Mouse (Mus musculus): ENCODE measurements around the gene Tmem259. TPM values are rescaled to one million over a fixed set of nuclear protein-coding genes. Genes with fewer than 3 reads are reported as not detected.
A peak's percentile ranks its signal among the peaks of the same experiment; 100 is the strongest.

Gene Tmem259
- total and polyA plus RNA-seq, 3 experiments: 62.0 to 150 TPM; not detected in 1

DNA sequence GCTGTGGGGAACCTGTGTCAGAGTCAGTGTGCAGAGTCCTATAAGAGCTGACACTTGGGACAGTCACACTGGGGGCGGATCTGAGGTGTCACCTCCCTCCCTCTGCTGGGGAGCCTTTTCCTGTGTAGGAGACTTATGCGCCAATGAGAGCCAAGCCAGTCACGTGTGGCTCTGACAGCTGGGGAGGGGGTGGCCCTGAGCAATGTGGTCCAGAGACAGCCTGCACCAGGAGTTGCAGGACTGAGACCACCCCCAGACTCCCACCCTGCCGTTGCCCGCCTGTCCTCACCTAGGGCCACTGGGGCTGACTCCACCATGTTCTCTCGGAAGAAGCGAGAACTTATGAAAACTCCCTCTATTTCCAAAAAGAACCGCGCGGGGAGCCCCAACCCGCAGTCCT, 32.4 kb upstream of the Tmem259 start, which contains the start of gene Arhgap45:
TSS of gene Arhgap45 (plus strand) at position 143 of the 400 bp plus-strand sequence.
- peaks cover 0 to 11% of the 10 kb centered on the region in 2 experiments; a peak in 3 of 4 replicates for H3K36me3 ChIP-seq (ENCODE audit: control insufficient read depth in 1 of 2, insufficient read depth in 2 of 2, low read length in 2 of 2)
- peak within 1 kb of the TSS; percentile 74 to 98 for H3K4me3 ChIP-seq (ENCODE audit: control insufficient read depth in 1 of 2, insufficient read depth in 1 of 2, low read depth in 2 of 2, low read length in 2 of 2)
- H3K27ac ChIP-seq (ENCODE audit: control insufficient read depth, low read depth, low read length): peak within 1 kb of the TSS; percentile 80
- no peaks in the 10 kb centered on the region for H3K9me3 ChIP-seq (replicated peaks; ENCODE audit: insufficient read depth, low read length)
- DNase-seq (ENCODE audit: low read depth, low spot score): peak; percentile 93
- peak within 1 kb of the TSS; percentile 84 for H3K9ac ChIP-seq (ENCODE audit: control insufficient read depth, low read depth, low read length, poor library complexity, severe bottlenecking)
- peaks cover 12% of the 10 kb centered on the region for H3K79me2 ChIP-seq (ENCODE audit: control insufficient read depth, insufficient read depth, low read length, poor library complexity)
- peaks cover 10 to 19% of the 10 kb centered on the region in 2 experiments for H3K4me1 ChIP-seq (ENCODE audit: control insufficient read depth in 1 of 2, insufficient read depth in 2 of 2, low read length in 2 of 2)
- H3K27me3 ChIP-seq (ENCODE audit: control insufficient read depth in 1 of 2, insufficient read depth in 2 of 2, low read length in 2 of 2): no peaks in the 10 kb centered on the region
- TF ChIP-seq HCFC1 (IDR thresholded peaks at IDR 0.05; ENCODE audit: low read depth, low read length) (peak; percentile 74), GATA1 (IDR thresholded peaks at IDR 0.05; ENCODE audit: low read depth, low read length) (no peak), SMC3 (IDR thresholded peaks at IDR 0.05; ENCODE audit: low read depth, low read length) (no peak), GABPA (IDR thresholded peaks at IDR 0.05; ENCODE audit: low read depth, low read length) (no peak), NRF1 (IDR thresholded peaks at IDR 0.05; ENCODE audit: insufficient read depth, low read depth, low read length, poor library complexity, severe bottlenecking) (no peak), USF2 (IDR thresholded peaks at IDR 0.05; ENCODE audit: borderline replicate concordance in 1 of 2, insufficient read depth in 1 of 2, low read depth in 1 of 2, low read length in 2 of 2) (peak; percentile 48 to 87; a peak in 3 of 4 replicates), KAT2A (conservative IDR thresholded peaks at IDR 0.05; ENCODE audit: low read depth, low read length) (no peak; the same call in 1 of the 2 replicates), ZKSCAN1 (IDR thresholded peaks at IDR 0.05; ENCODE audit: low read depth, low read length) (no peak), TAL1 (IDR thresholded peaks at IDR 0.05; ENCODE audit: low read length) (no peak), JUND (IDR thresholded peaks at IDR 0.05; ENCODE audit: low read depth, low read length) (no peak), ZMIZ1 (IDR thresholded peaks at IDR 0.05; ENCODE audit: low read depth, low read length) (no peak), ZNF384 (IDR thresholded peaks at IDR 0.05; ENCODE audit: low read depth, low read length) (no peak), SIN3A (IDR thresholded peaks at IDR 0.05; ENCODE audit: low read length) (peak; percentile 97), MYC (IDR thresholded peaks at IDR 0.05; ENCODE audit: low read depth, low read length) (peak; percentile 66), E2F4 (IDR thresholded peaks at IDR 0.05; ENCODE audit: borderline replicate concordance, low read depth, low read length) (no peak), MYB (IDR thresholded peaks at IDR 0.05; ENCODE audit: low read depth, low read length) (no peak), MEF2A (IDR thresholded peaks at IDR 0.05; ENCODE audit: extremely low read depth, insufficient replicate concordance, low read depth, low read length, poor library complexity, severe bottlenecking) (no peak), CHD2 (IDR thresholded peaks at IDR 0.05; ENCODE audit: low read length) (no peak), EP300 (IDR thresholded peaks at IDR 0.05; ENCODE audit: low read depth in 1 of 2, low read length in 2 of 2) (no peak), POLR2AphosphoS2 (IDR thresholded peaks at IDR 0.05; ENCODE audit: low read length) (peak; percentile 63; the same call in 1 of the 2 replicates), ZC3H11A (IDR thresholded peaks at IDR 0.05; ENCODE audit: low read depth, low read length) (no peak), USF1 (IDR thresholded peaks at IDR 0.05; ENCODE audit: low read depth, low read length) (peak; percentile 98), POLR2AphosphoS5 (IDR thresholded peaks at IDR 0.05; ENCODE audit: borderline replicate concordance, low read depth, low read length) (no peak; the same call in 1 of the 2 replicates), MAZ (IDR thresholded peaks at IDR 0.05; ENCODE audit: low read depth, low read length) (peak; percentile 95), RCOR1 (IDR thresholded peaks at IDR 0.05; ENCODE audit: low read depth, low read length) (no peak), MAX (IDR thresholded peaks at IDR 0.05; ENCODE audit: low read length) (peak; percentile 95), BHLHE40 (IDR thresholded peaks at IDR 0.05; ENCODE audit: borderline replicate concordance, low read depth, low read length) (peak; percentile 95), CTCF (IDR thresholded peaks at IDR 0.05 in 2 of 3, conservative IDR thresholded peaks at IDR 0.05 in 1 of 3; ENCODE audit: control insufficient read depth in 1 of 3, insufficient read depth in 1 of 3, low read depth in 2 of 3, low read length in 3 of 3, poor library complexity in 1 of 3, severe bottlenecking in 1 of 3) (no peak), MXI1 (IDR thresholded peaks at IDR 0.05; ENCODE audit: low read depth, low read length) (peak; percentile 97), RAD21 (IDR thresholded peaks at IDR 0.05; ENCODE audit: low read depth, low read length) (no peak), NELFE (IDR thresholded peaks at IDR 0.05; ENCODE audit: low read depth, low read length) (peak; percentile 63), ETS1 (IDR thresholded peaks at IDR 0.05; ENCODE audit: low read depth, low read length) (peak; percentile 58), UBTF (IDR thresholded peaks at IDR 0.05; ENCODE audit: borderline replicate concordance, insufficient read depth, low read depth, low read length) (no peak), POLR2A (IDR thresholded peaks at IDR 0.05; ENCODE audit: control insufficient read depth in 1 of 2, insufficient read depth in 1 of 2, low read depth in 1 of 2, low read length in 2 of 2, poor library complexity in 1 of 2) (peak in 1 of 2 experiments; percentile 62; a peak in 1 of 4 replicates), MAFK (IDR thresholded peaks at IDR 0.05; ENCODE audit: borderline replicate concordance, low read depth, low read length) (0 out of 2 replicates have a peak, but pooled peaks have one; percentile 16), TBP (IDR thresholded peaks at IDR 0.05; ENCODE audit: low read depth, low read length) (peak; percentile 62; the same call in 1 of the 2 replicates), ELF1 (IDR thresholded peaks at IDR 0.05; ENCODE audit: low read depth, low read length) (peak; percentile 58; the same call in 1 of the 2 replicates)
